Mouse (Mus musculus) bone marrow macrophage, adult 2 months (primary cell): ENCODE measurements around the gene Gm9844.

Experiments used
- CTCF ChIP-seq: IDR thresholded peaks from 2 replicates; pipeline ENCODE4 v1.5.1; 2012; ENCODE audit warnings: low read depth, mild to moderate bottlenecking, low read length, moderate library complexity
- POLR2A ChIP-seq: IDR thresholded peaks from 2 replicates; pipeline ENCODE4 v1.6.1; 2012; ENCODE audit warnings: mild to moderate bottlenecking, low read depth, low read length, borderline replicate concordance

DNA sequence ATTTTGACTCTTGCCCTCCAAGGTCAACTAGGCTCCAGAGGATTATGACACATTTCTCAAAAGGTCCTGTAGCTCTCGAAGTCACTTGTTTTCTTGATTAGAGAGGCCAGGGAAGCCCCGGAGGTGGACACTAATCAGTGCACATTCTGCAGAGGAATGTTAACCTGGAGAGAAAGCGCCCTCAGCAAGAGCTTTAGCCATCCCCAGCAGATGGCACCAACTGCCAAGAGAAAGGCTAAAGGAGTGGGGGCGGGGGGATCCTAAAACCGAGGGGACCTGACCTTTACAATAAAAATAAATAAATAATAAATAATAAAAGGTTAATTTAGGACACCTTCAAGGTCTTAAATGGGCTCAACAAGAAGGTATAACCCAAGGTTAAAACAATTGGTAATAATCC, 17.9 kb upstream of the Gm9844 start:
- TF ChIP-seq POLR2A (no peak), CTCF (no peak)
